Mouse (Mus musculus): ENCODE measurements around the gene Vps13d.

Vps13d gene

DNA sequence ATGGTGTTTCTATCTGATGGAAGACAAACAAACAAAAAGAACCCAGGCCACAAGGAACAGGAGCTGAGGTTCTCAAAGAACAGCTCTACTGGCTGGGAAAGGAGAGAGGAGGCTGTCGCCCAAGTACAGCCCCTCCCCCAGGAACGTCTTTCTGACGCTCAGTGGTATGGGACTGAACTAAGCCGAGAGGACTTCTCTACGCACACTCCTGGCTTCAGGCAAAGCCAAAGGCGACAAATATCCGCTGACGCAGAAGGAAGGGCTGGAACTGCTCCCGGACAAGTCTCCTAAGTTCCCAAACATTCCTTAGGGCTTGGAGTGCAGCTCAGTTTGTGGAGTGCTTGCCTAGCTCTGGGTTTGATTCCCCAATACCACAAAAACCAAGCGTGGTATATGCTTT, 264.4 kb downstream of the Vps13d start:
- DNase-seq, result peak; percentile 95

GRCm38 (mm10) chr4:144929811-144930221, 265.0 kb downstream of the Vps13d start:
- peak; percentile 80 for DNase-seq

DNA sequence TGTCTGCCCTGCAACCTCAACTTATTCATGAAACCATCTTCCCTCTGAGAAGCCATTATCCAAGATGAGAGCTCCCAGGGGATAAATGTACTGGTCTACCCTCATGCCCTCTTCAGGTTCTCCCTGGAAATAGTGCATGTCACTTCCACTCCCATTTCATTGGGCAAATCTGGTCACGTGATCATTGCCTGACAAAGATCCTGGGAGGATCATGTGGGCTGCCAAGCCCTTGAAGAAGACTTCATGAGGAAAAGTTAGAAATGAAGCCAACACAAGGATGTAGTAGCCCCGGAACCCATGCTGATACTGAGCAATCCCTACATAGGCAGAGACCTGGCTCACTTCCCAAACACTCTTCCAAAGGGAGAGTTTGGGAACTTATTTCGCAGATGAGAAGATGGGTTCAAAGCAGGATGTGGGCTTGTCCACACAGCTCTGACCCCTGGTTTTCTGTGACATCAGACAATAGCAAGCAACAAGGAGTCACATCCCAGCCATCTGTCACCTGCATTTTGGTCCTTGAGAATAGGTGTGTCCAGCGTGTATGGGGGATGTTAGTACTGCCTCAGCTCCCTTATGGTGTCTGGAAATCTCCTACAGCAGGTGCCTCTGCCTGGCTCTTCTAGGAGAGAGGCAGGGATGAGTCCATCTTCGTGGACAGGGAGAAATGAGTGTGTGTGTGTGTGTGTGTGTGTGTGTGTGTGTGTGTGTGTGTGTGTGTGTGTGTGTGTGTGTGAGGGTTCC, 265.9 kb downstream of the Vps13d start:
- DNase-seq, result no peak

Measured in lung, postnatal 36 days (tissue).